Comparison of ENCODE assay signal across 8 mouse cellular contexts in the genomic region with DNA sequence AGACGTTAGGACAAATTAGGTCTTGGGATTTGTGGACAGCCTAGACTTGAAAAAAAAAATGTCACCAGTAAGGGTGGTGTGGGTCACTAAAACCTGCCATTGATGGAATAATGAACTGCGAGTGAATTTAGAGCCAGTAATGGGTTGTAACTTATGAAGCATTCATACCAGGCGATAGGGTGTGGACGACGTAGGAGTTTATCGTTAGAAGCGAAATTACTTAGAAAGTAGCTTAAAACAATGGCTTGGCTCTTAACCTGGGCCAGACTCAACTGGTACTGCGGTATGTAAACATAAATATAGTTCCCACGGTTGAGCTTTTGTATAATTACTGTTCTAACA. TPM values are rescaled to one million over a fixed set of nuclear protein-coding genes. Genes with fewer than 3 reads are reported as not detected.
DNase-seq lines count a peak whose midpoint lies in the region; ATAC-seq and TF ChIP-seq lines count a peak whose summit lies in the region.

No protein-coding gene starts in this region.

- H3K36me3 ChIP-seq in heart, embryonic 13.5 days, result no peaks in the 10 kb centered on the region; the same call in 1 of the 2 replicates
- peaks cover 0 to 8% of the 10 kb centered on the region in 2 experiments; a peak in 2 of 4 replicates for H3K36me3 ChIP-seq in MEL (ENCODE audit: control insufficient read depth in 1 of 2, insufficient read depth in 2 of 2, low read length in 2 of 2)
- no peaks in the 10 kb centered on the region for H3K36me3 ChIP-seq in hindbrain, embryonic 10.5 days

- H3K27me3 ChIP-seq in heart, embryonic 13.5 days (replicated peaks), result no peaks in the 10 kb centered on the region
- no peaks in the 10 kb centered on the region for H3K27me3 ChIP-seq in MEL (ENCODE audit: control insufficient read depth in 1 of 2, insufficient read depth in 2 of 2, low read length in 2 of 2)
- no peaks in the 10 kb centered on the region for H3K27me3 ChIP-seq in hindbrain, embryonic 10.5 days (ENCODE audit: insufficient read depth, poor library complexity, severe bottlenecking)

- no peaks in the 10 kb centered on the region for H3K9me3 ChIP-seq in heart, embryonic 13.5 days
- H3K9me3 ChIP-seq in MEL (replicated peaks; ENCODE audit: insufficient read depth, low read length), result no peaks in the 10 kb centered on the region
- H3K9me3 ChIP-seq in hindbrain, embryonic 10.5 days, result no peaks in the 10 kb centered on the region

- TF ChIP-seq CTCF in MEL (IDR thresholded peaks at IDR 0.05 in 2 of 3, conservative IDR thresholded peaks at IDR 0.05 in 1 of 3; ENCODE audit: control insufficient read depth in 1 of 3, insufficient read depth in 1 of 3, low read depth in 2 of 3, low read length in 3 of 3, poor library complexity in 1 of 3, severe bottlenecking in 1 of 3), result no peak

- peak overlapping the region; percentile 95 for H3K27ac ChIP-seq in heart, embryonic 13.5 days (replicated peaks)
- H3K27ac ChIP-seq in MEL (ENCODE audit: control insufficient read depth, low read depth, low read length), result peak overlapping the region; percentile 98
- H3K27ac ChIP-seq in hindbrain, embryonic 10.5 days, result peak overlapping the region; percentile 93

- no peak for TF ChIP-seq POLR2A in MEL (IDR thresholded peaks at IDR 0.05; ENCODE audit: control insufficient read depth in 1 of 2, insufficient read depth in 1 of 2, low read depth in 1 of 2, low read length in 2 of 2, poor library complexity in 1 of 2)

- peak overlapping the region; percentile 81 for H3K4me2 ChIP-seq in heart, embryonic 13.5 days

- peak overlapping the region; percentile 66 for H3K4me3 ChIP-seq in heart, embryonic 13.5 days
- H3K4me3 ChIP-seq in MEL (ENCODE audit: control insufficient read depth in 1 of 2, insufficient read depth in 1 of 2, low read depth in 2 of 2, low read length in 2 of 2), result peak overlapping the region; percentile 80 to 89
- H3K4me3 ChIP-seq in hindbrain, embryonic 10.5 days, result peak overlapping the region; percentile 68

- TF ChIP-seq RAD21 in MEL (IDR thresholded peaks at IDR 0.05; ENCODE audit: low read depth, low read length), result no peak

- H3K9ac ChIP-seq in heart, embryonic 13.5 days, result peak overlapping the region; percentile 80
- peak overlapping the region; percentile 88 for H3K9ac ChIP-seq in MEL (ENCODE audit: control insufficient read depth, low read depth, low read length, poor library complexity, severe bottlenecking)

- ATAC-seq in heart, embryonic 13.5 days (ENCODE audit: extremely low read depth, insufficient number of reproducible peaks, low FRiP score, low TSS enrichment), result no peak
- ATAC-seq in megakaryocyte progenitor cell, adult 5-6 weeks (replicated peaks; ENCODE audit: poor library complexity), result peak; percentile 15; the same call in 1 of the 2 replicates

- DNase-seq in heart, adult 11 months, result no peak
- DNase-seq in MEL (ENCODE audit: low read depth, low spot score), result no peak
- DNase-seq in hindbrain, embryonic 10.5 days (ENCODE audit: low spot score), result no peak
- DNase-seq in gastrocnemius, postnatal 4 days (ENCODE audit: low spot score in 2 of 2), result no peak
- DNase-seq in layer of hippocampus, adult 9-10 months (ENCODE audit: low spot score), result no peak
- DNase-seq in thymus, adult 18-20 months, result no peak

- WGBS in heart, embryonic 13.5 days, result 7% methylated on average over 9 of the region's 9 CpGs
- WGBS in hindbrain, embryonic 10.5 days, result 9% methylated on average over 9 of the region's 9 CpGs

- H3K79me2 ChIP-seq in MEL (ENCODE audit: control insufficient read depth, insufficient read depth, low read length, poor library complexity), result no peaks in the 10 kb centered on the region

- TF ChIP-seq EP300 in MEL (IDR thresholded peaks at IDR 0.05; ENCODE audit: low read depth in 1 of 2, low read length in 2 of 2), result 0 out of 4 replicates have a peak, but pooled peaks of 1 of the 2 experiments have one; percentile 30

- H3K4me1 ChIP-seq in heart, embryonic 13.5 days, result peaks cover 26% of the 10 kb centered on the region
- H3K4me1 ChIP-seq in MEL (ENCODE audit: control insufficient read depth in 1 of 2, insufficient read depth in 2 of 2, low read length in 2 of 2), result peaks cover 0 to 10% of the 10 kb centered on the region in 2 experiments; a peak in 1 of 4 replicates
- H3K4me1 ChIP-seq in hindbrain, embryonic 10.5 days (replicated peaks), result peaks cover 21% of the 10 kb centered on the region

TF ChIP-seq in MEL, 35 proteins besides CTCF, POLR2A, EP300 and RAD21:
- TF ChIP-seq ETS1 (IDR thresholded peaks at IDR 0.05; ENCODE audit: low read depth, low read length), result 0 out of 2 replicates have a peak, but pooled peaks have one; percentile 36
- TF ChIP-seq HCFC1 (IDR thresholded peaks at IDR 0.05; ENCODE audit: low read depth, low read length), result no peak
- 0 out of 2 replicates have a peak, but pooled peaks have one; percentile 58 for TF ChIP-seq MYC (IDR thresholded peaks at IDR 0.05; ENCODE audit: low read depth, low read length)
- TF ChIP-seq KAT2A (conservative IDR thresholded peaks at IDR 0.05; ENCODE audit: low read depth, low read length), result peak; percentile 32; the same call in 1 of the 2 replicates

RNA-seq across cellular contexts. Expression of gene Tmem19, which starts 0.3 kb away (rescaled TPM):
- polyA plus RNA-seq in heart, embryonic 13.5 days (2015; fragmentation: Nextera tagmentation; extraction: Ambion mirVana), result 20.3 and 20.5 TPM in 2 replicates
- total RNA-seq in MEL (2012; rRNA removed), result 10.7 and 12.1 TPM in 2 replicates
- polyA plus RNA-seq in MEL (2012; ENCODE audit: insufficient read depth in 1 of 2, insufficient read length in 2 of 2, low read depth in 1 of 2, low replicate concordance in 2 of 2, missing spikeins in 1 of 2), result 10 to 100 TPM in 1 of 2 experiments, not detected in 1; 16.6 TPM
- polyA plus RNA-seq in hindbrain, embryonic 10.5 days (2016; fragmentation: Nextera tagmentation; extraction: Ambion mirVana), result 33.9 and 35.8 TPM in 2 replicates
- total RNA-seq in megakaryocyte progenitor cell, adult 5-6 weeks (2015), result 13.1 and 14.3 TPM in 2 replicates
- 14.5 and 19.4 TPM in 2 replicates for total RNA-seq in megakaryocyte progenitor cell, adult 5-6 weeks (2017)
- total RNA-seq in gastrocnemius, postnatal 4 days (2021), result 10 to 100 TPM; 17.6 to 20.5 TPM

RNA-seq across cellular contexts. Expression of gene Thap2, which starts 21.6 kb away (rescaled TPM):
- polyA plus RNA-seq in heart, embryonic 13.5 days (2015; fragmentation: Nextera tagmentation; extraction: Ambion mirVana), result 13.5 and 15.2 TPM in 2 replicates
- 4.3 and 5.9 TPM in 2 replicates for total RNA-seq in MEL (2012; rRNA removed)
- polyA plus RNA-seq in MEL (2012; ENCODE audit: insufficient read depth in 1 of 2, insufficient read length in 2 of 2, low read depth in 1 of 2, low replicate concordance in 2 of 2, missing spikeins in 1 of 2), result 1 to 10 TPM in 1 of 2 experiments, not detected in 1; 5.8 TPM
- polyA plus RNA-seq in hindbrain, embryonic 10.5 days (2016; fragmentation: Nextera tagmentation; extraction: Ambion mirVana), result 23.5 and 25.8 TPM in 2 replicates
- 8.8 and 14.2 TPM in 2 replicates for total RNA-seq in megakaryocyte progenitor cell, adult 5-6 weeks (2015)
- 9.9 and 13.1 TPM in 2 replicates for total RNA-seq in megakaryocyte progenitor cell, adult 5-6 weeks (2017)
- total RNA-seq in gastrocnemius, postnatal 4 days (2021), result 1 to 10 TPM; 6.5 to 9.1 TPM

RNA-seq across cellular contexts. Expression of gene Zfc3h1, which starts 22.2 kb away (rescaled TPM):
- polyA plus RNA-seq in heart, embryonic 13.5 days (2015; fragmentation: Nextera tagmentation; extraction: Ambion mirVana), result 10.8 and 12.3 TPM in 2 replicates
- total RNA-seq in MEL (2012; rRNA removed), result 14.4 and 16.7 TPM in 2 replicates
- 10 to 100 TPM in 1 of 2 experiments, not detected in 1; 28.7 TPM for polyA plus RNA-seq in MEL (2012; ENCODE audit: insufficient read depth in 1 of 2, insufficient read length in 2 of 2, low read depth in 1 of 2, low replicate concordance in 2 of 2, missing spikeins in 1 of 2)
- 13.3 and 19.3 TPM in 2 replicates for polyA plus RNA-seq in hindbrain, embryonic 10.5 days (2016; fragmentation: Nextera tagmentation; extraction: Ambion mirVana)
- total RNA-seq in megakaryocyte progenitor cell, adult 5-6 weeks (2015), result 34.4 and 51.9 TPM in 2 replicates
- 23.2 and 32.0 TPM in 2 replicates for total RNA-seq in megakaryocyte progenitor cell, adult 5-6 weeks (2017)
- 10 to 100 TPM; 23.0 to 28.3 TPM for total RNA-seq in gastrocnemius, postnatal 4 days (2021)

RNA-seq across cellular contexts. Expression of gene Rab21, which starts 47.2 kb away (rescaled TPM):
- polyA plus RNA-seq in heart, embryonic 13.5 days (2015; fragmentation: Nextera tagmentation; extraction: Ambion mirVana), result 4.6 and 5.0 TPM in 2 replicates
- total RNA-seq in MEL (2012; rRNA removed), result 12.9 and 15.5 TPM in 2 replicates
- 10 to 100 TPM; 20.9 to 31.5 TPM for polyA plus RNA-seq in MEL (2012; ENCODE audit: insufficient read depth in 1 of 2, insufficient read length in 2 of 2, low read depth in 1 of 2, low replicate concordance in 2 of 2, missing spikeins in 1 of 2)
- 3.4 and 3.8 TPM in 2 replicates for polyA plus RNA-seq in hindbrain, embryonic 10.5 days (2016; fragmentation: Nextera tagmentation; extraction: Ambion mirVana)
- 94.3 and 102 TPM in 2 replicates for total RNA-seq in megakaryocyte progenitor cell, adult 5-6 weeks (2015)
- 46.5 and 49.5 TPM in 2 replicates for total RNA-seq in megakaryocyte progenitor cell, adult 5-6 weeks (2017)
- 10 to 100 TPM; 26.4 to 27.1 TPM for total RNA-seq in gastrocnemius, postnatal 4 days (2021)
